ENCODE assay signal across 27 mouse cellular contexts in the genomic region with DNA sequence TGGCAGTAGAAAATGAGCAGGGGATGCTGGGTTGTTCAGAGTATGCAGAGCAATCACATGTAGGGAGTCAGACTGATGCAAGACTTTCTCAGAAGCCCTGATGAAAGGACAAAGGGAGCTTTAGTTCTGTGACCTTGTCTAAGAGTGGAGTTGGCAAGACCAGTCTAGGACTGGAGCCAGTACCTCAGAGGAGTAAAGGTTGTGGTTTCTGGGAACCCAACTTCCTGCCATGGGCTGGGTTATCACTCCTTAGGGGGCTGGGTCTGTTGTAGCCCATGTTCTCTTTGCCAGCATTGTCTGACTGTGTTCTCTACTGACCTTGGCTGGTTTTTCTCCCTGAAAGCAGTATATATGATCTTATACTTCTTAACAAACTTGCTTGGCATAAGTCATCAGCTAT.
DNase-seq lines count a peak whose midpoint lies in the region; ATAC-seq lines count a peak whose summit lies in the region.
"Had no signal": no experiment of that assay in that cellular context is flagged by ENCODE, and none has a peak within 500 bp of the region (broad histone marks: within the 10 kb centered on the region; RNA-seq: fewer than 3 reads in every experiment).

No protein-coding gene starts in this region.

- H3K9me3 ChIP-seq in midbrain, embryonic 13.5 days = no peaks in the 10 kb centered on the region
- H3K9me3 ChIP-seq: embryonic facial prominence, embryonic 13.5 days; forebrain, embryonic 12.5 days; hindbrain, embryonic 13.5 days; limb, embryonic 13.5 days; liver, embryonic 13.5 days; stomach, embryonic 15.5 days had no signal

- no peaks in the 10 kb centered on the region for H3K4me1 ChIP-seq in midbrain, embryonic 13.5 days (replicated peaks)
- H3K4me1 ChIP-seq: embryonic facial prominence, embryonic 13.5 days; forebrain, embryonic 12.5 days; hindbrain, embryonic 13.5 days; limb, embryonic 13.5 days; liver, embryonic 13.5 days; stomach, embryonic 15.5 days had no signal

- H3K27me3 ChIP-seq in midbrain, embryonic 13.5 days = no peaks in the 10 kb centered on the region
- H3K27me3 ChIP-seq: embryonic facial prominence, embryonic 13.5 days; forebrain, embryonic 12.5 days; hindbrain, embryonic 13.5 days; limb, embryonic 13.5 days; liver, embryonic 13.5 days; stomach, embryonic 15.5 days had no signal

- no peaks in the 10 kb centered on the region for H3K36me3 ChIP-seq in midbrain, embryonic 13.5 days
- H3K36me3 ChIP-seq: embryonic facial prominence, embryonic 13.5 days; forebrain, embryonic 12.5 days; hindbrain, embryonic 13.5 days; limb, embryonic 13.5 days; liver, embryonic 13.5 days; stomach, embryonic 15.5 days had no signal

- H3K9ac ChIP-seq in midbrain, embryonic 13.5 days (replicated peaks) = no peak overlapping the region
- H3K9ac ChIP-seq: embryonic facial prominence, embryonic 13.5 days; forebrain, embryonic 12.5 days; forebrain, postnatal 0 days; hindbrain, embryonic 13.5 days; limb, embryonic 13.5 days; liver, embryonic 13.5 days; stomach, embryonic 15.5 days had no signal

- no peak overlapping the region for H3K27ac ChIP-seq in midbrain, embryonic 13.5 days
- H3K27ac ChIP-seq: embryonic facial prominence, embryonic 13.5 days; forebrain, embryonic 12.5 days; hindbrain, embryonic 13.5 days; limb, embryonic 13.5 days; liver, embryonic 13.5 days; stomach, embryonic 15.5 days had no signal

- no peak overlapping the region for H3K4me2 ChIP-seq in midbrain, embryonic 13.5 days (replicated peaks)
- H3K4me2 ChIP-seq: embryonic facial prominence, embryonic 13.5 days; forebrain, embryonic 12.5 days; hindbrain, embryonic 13.5 days; limb, embryonic 13.5 days; liver, embryonic 13.5 days; stomach, embryonic 15.5 days had no signal

- DNase-seq in heart, adult 18-20 months = peak; percentile 4 to 5
- no peak for DNase-seq in heart, postnatal 4 days
- DNase-seq in Muller cell, postnatal 12 days (ENCODE audit: inconsistent ontology term) = peak; percentile 46
- DNase-seq in testis, postnatal 10 days (ENCODE audit: low spot score) = peak; percentile 40
- DNase-seq in thymus, postnatal 25 days = no peak
- DNase-seq: B cell, adult 2 months; cerebellum, adult 11-12 months; cerebellum, adult 9-11 months; forebrain, postnatal 0 days; gastrocnemius, postnatal 10 days; kidney, postnatal 25 days; liver, embryonic 13.5 days; lung, adult 18-20 months; lung, postnatal 4 days; right cerebral cortex, postnatal 25 days; thymus, adult 18-20 months; thymus, postnatal 4 days had no signal

- peak; percentile 87 for ATAC-seq in common myeloid progenitor, adult 5-6 weeks (replicated peaks; ENCODE audit: low read depth, poor library complexity, severe bottlenecking)
- ATAC-seq in midbrain, embryonic 13.5 days = no peak
- ATAC-seq: activated CD4-positive, CD25-positive, alpha-beta regulatory T cell, adult 4 months; forebrain, postnatal 0 days; intestine, postnatal 0 days; lung, postnatal 0 days had no signal

- no peak overlapping the region for H3K4me3 ChIP-seq in midbrain, embryonic 13.5 days (replicated peaks)
- H3K4me3 ChIP-seq: embryonic facial prominence, embryonic 13.5 days; forebrain, embryonic 12.5 days; hindbrain, embryonic 13.5 days; limb, embryonic 13.5 days; liver, embryonic 13.5 days; stomach, embryonic 15.5 days had no signal

Comparison
In these comparisons a context has a peak if more than half of its experiments do, and no peak if none do; other contexts are left out.
1. DNase-seq: peak in heart, adult 18-20 months (2 of 2), Muller cell, postnatal 12 days (single experiment) and testis, postnatal 10 days (single experiment); none in heart, postnatal 4 days (single experiment) and thymus, postnatal 25 days (single experiment).